Mouse (Mus musculus): Measurements from ENCODE around the gene Caskin2. TPM values are rescaled to one million over a fixed set of nuclear protein-coding genes. Genes with fewer than 3 reads are reported as not detected.

Caskin2 gene
- total and polyA plus RNA-seq, 3 experiments = 6.5 to 10.9 TPM; not detected in 1

- H3K36me3 ChIP-seq (ENCODE audit: control insufficient read depth in 1 of 2, insufficient read depth in 2 of 2, low read length in 2 of 2) = peaks cover 0 to 9% of the 10 kb centered on the region in 2 experiments; a peak in 3 of 4 replicates
Observed at GRCm38 (mm10) chr11:115777487-115778335, 35.7 kb downstream of the Caskin2 start.

GRCm38 (mm10) chr11:115776954-115777353 lies 36.5 kb downstream of the Caskin2 start:
- H3K27me3 ChIP-seq (ENCODE audit: control insufficient read depth in 1 of 2, insufficient read depth in 2 of 2, low read length in 2 of 2) = no peaks in the 10 kb centered on the region
- peaks cover 11 to 14% of the 10 kb centered on the region in 2 experiments; a peak in 3 of 4 replicates for H3K4me1 ChIP-seq (ENCODE audit: control insufficient read depth in 1 of 2, insufficient read depth in 2 of 2, low read length in 2 of 2)
- TF ChIP-seq USF1 (IDR thresholded peaks at IDR 0.05; ENCODE audit: low read depth, low read length) (no peak), POLR2A (IDR thresholded peaks at IDR 0.05; ENCODE audit: control insufficient read depth in 1 of 2, insufficient read depth in 1 of 2, low read depth in 1 of 2, low read length in 2 of 2, poor library complexity in 1 of 2) (no peak), SMC3 (IDR thresholded peaks at IDR 0.05; ENCODE audit: low read depth, low read length) (no peak), ZNF384 (IDR thresholded peaks at IDR 0.05; ENCODE audit: low read depth, low read length) (no peak), CHD2 (IDR thresholded peaks at IDR 0.05; ENCODE audit: low read length) (no peak), NELFE (IDR thresholded peaks at IDR 0.05; ENCODE audit: low read depth, low read length) (no peak), E2F4 (IDR thresholded peaks at IDR 0.05; ENCODE audit: borderline replicate concordance, low read depth, low read length) (no peak), MYB (IDR thresholded peaks at IDR 0.05; ENCODE audit: low read depth, low read length) (no peak), HCFC1 (IDR thresholded peaks at IDR 0.05; ENCODE audit: low read depth, low read length) (no peak), USF2 (IDR thresholded peaks at IDR 0.05; ENCODE audit: borderline replicate concordance in 1 of 2, insufficient read depth in 1 of 2, low read depth in 1 of 2, low read length in 2 of 2) (no peak), MAX (IDR thresholded peaks at IDR 0.05; ENCODE audit: low read length) (no peak), UBTF (IDR thresholded peaks at IDR 0.05; ENCODE audit: borderline replicate concordance, insufficient read depth, low read depth, low read length) (no peak), TAL1 (IDR thresholded peaks at IDR 0.05; ENCODE audit: low read length) (no peak), SIN3A (IDR thresholded peaks at IDR 0.05; ENCODE audit: low read length) (no peak), POLR2AphosphoS5 (IDR thresholded peaks at IDR 0.05; ENCODE audit: borderline replicate concordance, low read depth, low read length) (no peak), ELF1 (IDR thresholded peaks at IDR 0.05; ENCODE audit: low read depth, low read length) (no peak), JUND (IDR thresholded peaks at IDR 0.05; ENCODE audit: low read depth, low read length) (no peak), CTCF (IDR thresholded peaks at IDR 0.05 in 2 of 3, conservative IDR thresholded peaks at IDR 0.05 in 1 of 3; ENCODE audit: control insufficient read depth in 1 of 3, insufficient read depth in 1 of 3, low read depth in 2 of 3, low read length in 3 of 3, poor library complexity in 1 of 3, severe bottlenecking in 1 of 3) (no peak), RCOR1 (IDR thresholded peaks at IDR 0.05; ENCODE audit: low read depth, low read length) (no peak)
- no peak overlapping the region for H3K9ac ChIP-seq (ENCODE audit: control insufficient read depth, low read depth, low read length, poor library complexity, severe bottlenecking)
- H3K9me3 ChIP-seq (replicated peaks; ENCODE audit: insufficient read depth, low read length) = no peaks in the 10 kb centered on the region
- DNase-seq (ENCODE audit: low read depth, low spot score) = no peak
- H3K36me3 ChIP-seq (ENCODE audit: control insufficient read depth in 1 of 2, insufficient read depth in 2 of 2, low read length in 2 of 2) = peaks cover 0 to 9% of the 10 kb centered on the region in 2 experiments; a peak in 3 of 4 replicates
- H3K79me2 ChIP-seq (ENCODE audit: control insufficient read depth, insufficient read depth, low read length, poor library complexity) = no peaks in the 10 kb centered on the region; the same call in 1 of the 2 replicates
- no peak overlapping the region for H3K27ac ChIP-seq (ENCODE audit: control insufficient read depth, low read depth, low read length)
- no peak overlapping the region for H3K4me3 ChIP-seq (ENCODE audit: control insufficient read depth in 1 of 2, insufficient read depth in 1 of 2, low read depth in 2 of 2, low read length in 2 of 2)

More at GRCm38 (mm10) chr11:115777487-115778335, 35.7 kb downstream of the Caskin2 start:
- Histone ChIP-seq H3K79me2 (ENCODE audit: control insufficient read depth, insufficient read depth, low read length, poor library complexity) (no peaks in the 10 kb centered on the region; the same call in 1 of the 2 replicates), H3K4me1 (ENCODE audit: control insufficient read depth in 1 of 2, insufficient read depth in 2 of 2, low read length in 2 of 2) (peaks cover 11 to 14% of the 10 kb centered on the region in 2 experiments; a peak in 3 of 4 replicates), H3K27me3 (ENCODE audit: control insufficient read depth in 1 of 2, insufficient read depth in 2 of 2, low read length in 2 of 2) (no peaks in the 10 kb centered on the region), H3K9me3 (replicated peaks; ENCODE audit: insufficient read depth, low read length) (no peaks in the 10 kb centered on the region), H3K4me3 (ENCODE audit: control insufficient read depth in 1 of 2, insufficient read depth in 1 of 2, low read depth in 2 of 2, low read length in 2 of 2) (no peak overlapping the region), H3K9ac (ENCODE audit: control insufficient read depth, low read depth, low read length, poor library complexity, severe bottlenecking) (no peak overlapping the region), H3K27ac (ENCODE audit: control insufficient read depth, low read depth, low read length) (no peak overlapping the region)
- no peak for TF ChIP-seq JUND (IDR thresholded peaks at IDR 0.05; ENCODE audit: low read depth, low read length)
- no peak for TF ChIP-seq MAZ (IDR thresholded peaks at IDR 0.05; ENCODE audit: low read depth, low read length)
- TF ChIP-seq UBTF (IDR thresholded peaks at IDR 0.05; ENCODE audit: borderline replicate concordance, insufficient read depth, low read depth, low read length) = no peak
- TF ChIP-seq POLR2AphosphoS2 (IDR thresholded peaks at IDR 0.05; ENCODE audit: low read length) = no peak
- no peak for TF ChIP-seq ELF1 (IDR thresholded peaks at IDR 0.05; ENCODE audit: low read depth, low read length)
- no peak for TF ChIP-seq ZNF384 (IDR thresholded peaks at IDR 0.05; ENCODE audit: low read depth, low read length)
- no peak for TF ChIP-seq TBP (IDR thresholded peaks at IDR 0.05; ENCODE audit: low read depth, low read length)
- DNase-seq (ENCODE audit: low read depth, low spot score) = no peak

Data from MEL (cell line).